Mouse (Mus musculus): ENCODE results near the gene Sec14l2.

GRCm38 (mm10) chr11:4108691-4109090, 14.5 kb downstream of the Sec14l2 start:
- TF ChIP-seq GATA1 (IDR thresholded peaks at IDR 0.05; ENCODE audit: low read length) = no peak
- no peak for TF ChIP-seq TAL1 (IDR thresholded peaks at IDR 0.05; ENCODE audit: low read length)
